Mouse (Mus musculus) G1E (cell line): ENCODE measurements around the gene Msantd4.
"Not testable (repeated sequence)": the region's sequence is repeated elsewhere in the genome, so short reads cannot be mapped to it uniquely, and the experiment has no call there.

Experiments used
- CTCF ChIP-seq: IDR thresholded peaks from 2 replicates; pipeline ENCODE4 v1.5.1; 2012; ENCODE audit warnings: low read depth, low read length, inconsistent platforms, mixed read lengths
- GATA1 ChIP-seq: IDR thresholded peaks from 2 replicates; pipeline ENCODE4 v1.6.1; 2012; ENCODE audit warnings: borderline replicate concordance, low read length, inconsistent platforms, mixed read lengths
- GATA2 ChIP-seq: IDR thresholded peaks from 2 replicates; pipeline ENCODE4 v1.6.1; 2012; ENCODE audit warnings: low read depth, low read length, inconsistent platforms, borderline replicate concordance
- POLR2AphosphoS5 ChIP-seq: IDR thresholded peaks from 2 replicates; pipeline ENCODE4 v1.6.1; 2012; ENCODE audit warnings: low read depth, low read length, inconsistent platforms; ENCODE audit not compliant: insufficient replicate concordance
- TAL1 ChIP-seq: conservative IDR thresholded peaks from 2 replicates; pipeline ENCODE4 v1.6.1; 2012; ENCODE audit warnings: low read depth, low read length, inconsistent platforms, mixed read lengths

DNA sequence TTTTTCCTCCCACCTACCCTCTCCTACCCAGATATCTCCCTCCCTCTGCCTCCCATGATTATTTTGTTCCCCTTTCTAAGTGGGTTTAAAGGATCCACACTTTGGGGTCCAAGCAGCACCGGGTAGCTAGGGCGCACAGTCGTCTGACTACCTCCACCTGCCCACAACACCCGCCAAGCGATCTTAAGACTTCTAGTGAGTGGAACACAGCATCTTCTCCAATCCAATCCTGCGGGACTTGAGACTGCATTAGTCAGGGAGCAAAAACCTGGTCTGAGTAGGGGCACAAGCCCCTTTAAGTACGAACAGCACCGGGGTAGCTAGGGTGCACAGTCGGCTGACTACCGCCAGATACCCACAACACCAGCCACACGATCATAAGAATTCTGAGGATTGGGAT is 24.4 kb downstream of the Msantd4 start:
- TF ChIP-seq POLR2AphosphoS5, CTCF, TAL1, GATA1, GATA2: not testable (repeated sequence)
